Mouse (Mus musculus) cerebellum, adult 2 months (tissue): ENCODE data around the gene Erlec1.

ENCODE experiments used
- CTCF ChIP-seq: fragments of 200-500 bp; IDR thresholded peaks from 2 replicates; pipeline ENCODE4 v1.5.1; 2011; ENCODE audit warnings: low read depth, mild to moderate bottlenecking, control low read depth, low read length, moderate library complexity, borderline replicate concordance; ENCODE audit not compliant: insufficient read depth
- POLR2A ChIP-seq: fragments of 200-500 bp; IDR thresholded peaks from 2 replicates; pipeline ENCODE4 v1.6.1; 2011; ENCODE audit warnings: low read length, control low read depth, borderline replicate concordance; ENCODE audit not compliant: insufficient read depth

- TF ChIP-seq POLR2A, result no peak
- no peak for TF ChIP-seq CTCF
Measured at GRCm38 (mm10) chr11:30985237-30985636, 31.1 kb upstream of the Erlec1 start.
